Mouse (Mus musculus) midbrain, embryonic 10.5 days (tissue): ENCODE measurements around the gene Calca. TPM values are rescaled to one million over a fixed set of nuclear protein-coding genes. Genes with fewer than 3 reads are reported as not detected.
"Not testable (repeated sequence)": the region's sequence is repeated elsewhere in the genome, so short reads cannot be mapped to it uniquely, and the experiment has no call there.

Experiments used
- DNase-seq: peaks from one replicate; pipeline ENCODE4 v3.0.0-alpha.2; 2017; ENCODE audit warnings: low spot score
- H3K27ac ChIP-seq: fragments of 300-500 bp; sonication (generic); replicated peaks from 2 replicates; pipeline ENCODE4 v1.5.1; 2016; ENCODE audit warnings: mild to moderate bottlenecking
- H3K27me3 ChIP-seq: fragments of 300-500 bp; sonication (generic); 2 replicates; pipeline ENCODE4 v1.6.1; 2016; ENCODE audit warnings: low read depth, mild to moderate bottlenecking; ENCODE audit not compliant: poor library complexity, severe bottlenecking
- H3K36me3 ChIP-seq: fragments of 300-500 bp; sonication (generic); 2 replicates; pipeline ENCODE4 v1.6.1; 2016; ENCODE audit warnings: mild to moderate bottlenecking, moderate library complexity
- H3K4me1 ChIP-seq: fragments of 300-500 bp; sonication (generic); 2 replicates; pipeline ENCODE4 v1.6.1; 2016
- H3K4me3 ChIP-seq: fragments of 300-500 bp; sonication (generic); 2 replicates; pipeline ENCODE4 v1.5.1; 2016; ENCODE audit warnings: mild to moderate bottlenecking, moderate library complexity
- H3K9me3 ChIP-seq: fragments of 300-500 bp; sonication (generic); replicated peaks from 2 replicates; pipeline ENCODE4 v1.6.1; 2016; ENCODE audit warnings: mild to moderate bottlenecking
- WGBS: fragments of 180-500 bp; shearing (Covaris S2); methylation state at CpG from one replicate; pipeline ENCODE4 v1.1.7; 2016; 5-methylcytosine and 5-hydroxymethylcytosine counted together
- polyA plus RNA-seq: library from polyadenylated mRNA; unstranded; fragments of >200 nt; fragmentation: Nextera tagmentation; extraction: Ambion mirVana; gene quantifications from 2 replicates; pipeline ENCODE4 v1.2.1, GENCODE M21; 2016

Gene Calca
- 10.1 and 14.7 TPM in 2 replicates for polyA plus RNA-seq

DNA sequence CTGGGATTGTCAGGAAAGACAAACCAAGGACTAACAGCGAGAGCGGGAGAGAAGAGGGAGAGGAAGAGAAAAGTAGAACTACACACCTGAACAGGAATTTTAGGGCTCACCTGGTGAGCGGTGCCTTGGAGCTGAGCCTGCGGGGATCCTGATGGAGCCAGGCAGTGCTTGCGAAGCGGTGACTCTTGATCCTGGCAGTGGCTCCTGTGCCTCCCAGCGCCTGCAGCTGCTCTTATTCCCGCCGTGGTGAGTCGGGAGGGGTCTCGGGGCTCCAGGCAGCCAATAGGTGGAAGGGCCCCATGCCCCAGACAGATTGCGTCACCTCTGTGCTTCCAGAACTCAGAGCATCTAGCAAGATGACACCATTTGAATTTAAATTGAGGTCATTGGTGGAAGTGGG, at the start of gene Calca:
Gene Calca (minus strand): TSS at position 256 of the 400 bp plus-strand sequence.
- peak within 1 kb of the TSS; percentile 38 for H3K27ac ChIP-seq
- H3K36me3 ChIP-seq = no peaks in the 10 kb centered on the region
- peak within 1 kb of the TSS; percentile 63 for H3K4me3 ChIP-seq
- H3K9me3 ChIP-seq = no peaks in the 10 kb centered on the region
- peak; percentile 64 for DNase-seq
- H3K27me3 ChIP-seq = peaks cover 29% of the 10 kb centered on the region
- H3K4me1 ChIP-seq = peaks cover 23% of the 10 kb centered on the region
- WGBS = 0% methylated on average over 12 of the region's 12 CpGs

DNA sequence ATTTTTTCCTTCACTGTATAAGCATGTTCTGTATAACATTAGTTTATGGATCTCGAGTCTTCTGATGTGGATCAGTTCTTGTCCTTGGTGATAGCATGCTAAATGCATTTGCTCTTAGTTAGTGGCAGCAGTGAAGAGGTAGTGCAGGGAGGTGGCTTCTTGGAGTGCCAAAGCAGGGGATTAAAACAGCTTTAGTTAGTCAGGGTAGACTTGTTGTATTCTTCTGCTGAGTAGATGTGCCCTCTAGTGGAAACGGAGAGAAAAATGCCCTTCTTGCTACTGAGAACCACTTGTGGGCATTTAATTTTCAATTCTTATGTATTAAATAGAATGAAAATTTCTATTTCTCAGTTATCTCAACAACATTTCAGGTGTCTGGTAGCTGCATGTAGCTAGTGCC, 36.5 kb upstream of the Calca start:
- 24% methylated on average over 2 of the region's 2 CpGs for WGBS
- Histone ChIP-seq H3K27me3 (no peaks in the 10 kb centered on the region), H3K36me3 (no peaks in the 10 kb centered on the region), H3K27ac (no peak overlapping the region), H3K4me1 (0 out of 2 replicates have a peak, but pooled peaks cover 6% of the 10 kb centered on the region), H3K4me3 (no peak overlapping the region), H3K9me3 (no peaks in the 10 kb centered on the region)
- no peak for DNase-seq

DNA sequence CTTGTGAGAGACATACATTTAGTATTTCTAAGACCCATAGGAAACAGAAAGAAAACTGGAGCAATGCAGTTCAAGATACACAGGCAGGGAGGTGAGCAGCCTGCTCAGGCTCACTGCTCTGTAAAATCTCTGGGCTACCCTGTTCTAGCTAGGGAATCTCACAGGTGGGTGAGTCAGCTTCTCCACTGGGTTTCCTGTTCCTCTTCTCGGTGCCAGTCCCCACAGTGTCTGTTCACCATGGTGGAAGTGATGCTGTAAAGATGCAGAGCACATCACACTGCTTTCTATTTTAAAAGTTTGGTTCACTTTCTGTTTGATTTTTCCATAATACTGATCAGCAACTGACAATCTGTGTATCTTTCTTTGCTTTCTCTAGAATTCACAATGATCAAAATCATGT, 35.2 kb upstream of the Calca start:
- Histone ChIP-seq H3K27me3 (no peaks in the 10 kb centered on the region), H3K36me3 (no peaks in the 10 kb centered on the region), H3K27ac (no peak overlapping the region), H3K4me3 (no peak overlapping the region), H3K4me1 (0 out of 2 replicates have a peak, but pooled peaks cover 6% of the 10 kb centered on the region), H3K9me3 (no peaks in the 10 kb centered on the region)
- 78% methylated on average over 1 of the region's 1 CpGs for WGBS
- no peak for DNase-seq

DNA sequence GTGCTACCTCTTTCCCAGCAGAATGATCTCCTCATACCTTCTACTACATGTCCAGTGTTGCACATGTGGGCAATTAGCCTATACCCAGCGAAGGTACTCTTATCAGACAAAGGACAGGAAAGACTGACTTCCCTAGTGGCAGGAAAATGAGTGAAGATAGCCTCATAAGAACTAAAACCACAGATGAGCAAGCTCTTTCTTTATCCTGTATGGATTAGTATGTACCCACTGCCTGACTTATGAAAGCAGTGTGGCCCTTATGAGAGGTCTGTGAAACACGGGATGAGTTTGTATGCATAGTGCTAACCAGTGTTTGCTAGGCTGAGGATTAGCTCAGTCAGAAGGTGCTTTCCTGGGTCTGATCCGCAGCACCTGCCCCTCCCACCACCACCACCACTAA, 13.6 kb upstream of the Calca start:
- Histone ChIP-seq H3K27me3 (no peaks in the 10 kb centered on the region), H3K27ac (no peak overlapping the region), H3K36me3 (no peaks in the 10 kb centered on the region), H3K9me3 (no peaks in the 10 kb centered on the region), H3K4me1 (peaks cover 17% of the 10 kb centered on the region), H3K4me3 (no peak overlapping the region)
- WGBS = 35% methylated on average over 3 of the region's 3 CpGs
- DNase-seq = no peak

DNA sequence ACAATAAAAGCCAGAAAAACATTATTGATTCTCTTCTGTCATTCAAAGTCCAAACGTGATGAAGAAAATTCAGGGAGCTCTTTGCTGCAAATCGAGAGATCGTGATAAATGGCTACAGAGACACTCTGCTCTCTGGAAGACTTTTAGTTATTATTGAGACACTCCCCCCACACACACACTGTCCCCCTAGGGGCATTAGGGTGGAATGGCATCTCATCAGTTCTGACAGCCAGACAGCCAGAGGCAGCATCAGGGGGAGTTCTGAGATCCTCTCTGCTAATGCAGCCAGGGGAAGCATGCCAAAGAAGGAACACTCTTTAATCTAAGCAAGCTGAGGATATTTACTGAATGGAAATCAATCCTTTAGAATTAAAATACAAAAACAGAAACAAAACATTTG, 12.6 kb upstream of the Calca start:
- no peaks in the 10 kb centered on the region for H3K9me3 ChIP-seq
- peaks cover 17% of the 10 kb centered on the region for H3K4me1 ChIP-seq
- 73% methylated on average over 3 of the region's 3 CpGs for WGBS
- no peaks in the 10 kb centered on the region for H3K36me3 ChIP-seq
- no peak overlapping the region for H3K27ac ChIP-seq
- H3K27me3 ChIP-seq = no peaks in the 10 kb centered on the region
- DNase-seq = no peak
- no peak overlapping the region for H3K4me3 ChIP-seq

DNA sequence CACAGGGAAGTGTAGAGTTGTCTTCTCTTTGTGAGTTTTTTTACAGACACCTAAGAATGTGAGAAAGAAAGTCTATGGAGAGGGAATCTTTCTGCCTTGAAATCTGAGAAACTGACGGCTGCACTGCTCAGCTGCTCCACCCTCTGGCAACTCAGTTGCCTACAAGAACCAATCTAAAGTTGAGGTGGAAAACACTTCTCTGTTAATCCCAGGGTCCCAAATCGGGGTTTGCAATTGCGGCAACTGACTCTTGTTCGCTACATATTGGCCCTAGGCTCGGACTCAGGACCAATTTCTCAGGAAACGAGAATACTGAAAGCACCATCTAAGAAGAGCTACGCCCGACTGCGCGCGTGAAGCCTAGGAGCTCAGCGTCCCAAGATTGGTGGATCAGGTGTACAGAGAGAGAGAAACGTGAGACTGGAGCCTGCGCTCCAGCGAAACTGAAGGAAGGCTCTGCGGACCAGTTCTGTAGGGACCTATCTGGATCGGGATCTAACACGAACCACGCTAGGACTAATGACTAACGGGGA, 522 bp downstream of the Calca start:
- no peaks in the 10 kb centered on the region for H3K9me3 ChIP-seq
- peak; percentile 44 for DNase-seq
- under 1% methylated on average over 20 of the region's 20 CpGs for WGBS
- no peaks in the 10 kb centered on the region for H3K36me3 ChIP-seq
- peaks cover 29% of the 10 kb centered on the region for H3K27me3 ChIP-seq
- H3K4me1 ChIP-seq = peaks cover 23% of the 10 kb centered on the region
- peak overlapping the region; percentile 38 for H3K27ac ChIP-seq
- peak overlapping the region; percentile 63 for H3K4me3 ChIP-seq

DNA sequence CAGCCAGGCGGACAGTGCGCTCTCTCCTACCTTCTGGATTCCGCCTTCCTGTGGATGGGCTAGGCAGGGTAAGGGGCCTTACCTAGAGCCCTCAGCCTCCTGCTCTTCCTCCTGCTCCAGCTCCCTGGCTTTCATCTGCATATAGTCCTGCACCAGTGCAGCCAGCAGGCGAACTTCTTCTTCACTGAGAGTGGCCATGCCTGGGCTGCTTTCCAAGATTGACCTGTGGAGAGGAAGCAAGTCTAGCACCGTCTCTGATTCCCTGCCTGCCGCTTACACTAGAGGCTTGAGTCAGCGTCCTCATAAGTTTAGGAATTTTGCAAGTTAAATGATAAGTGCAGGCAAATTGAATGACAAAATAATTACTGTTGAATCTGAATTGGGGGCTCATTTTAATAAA, 1.8 kb downstream of the Calca start:
- DNase-seq = no peak
- H3K4me1 ChIP-seq = peaks cover 23% of the 10 kb centered on the region
- 81% methylated on average over 7 of the region's 7 CpGs for WGBS

DNA sequence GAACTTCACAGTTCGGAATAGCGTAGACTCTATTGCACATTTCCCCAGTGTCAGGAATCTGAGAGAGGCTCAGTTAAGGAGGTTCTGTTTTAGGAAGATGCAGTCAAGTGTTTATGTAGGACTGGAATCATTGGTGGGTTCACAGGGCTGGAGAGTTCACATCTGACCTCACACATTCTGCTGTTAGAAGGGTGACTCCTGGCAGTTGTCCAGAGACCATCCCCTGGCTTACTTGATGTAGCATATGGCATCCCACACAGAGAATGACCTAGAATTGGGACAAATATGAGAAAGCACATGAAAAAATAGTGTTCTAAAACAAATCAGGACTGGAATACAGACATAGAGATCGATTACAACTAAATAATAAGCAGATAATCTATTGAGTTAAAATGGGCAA, 10.2 kb downstream of the Calca start:
- 95% methylated on average over 3 of the region's 3 CpGs for WGBS
- no peaks in the 10 kb centered on the region for H3K36me3 ChIP-seq
- no peak overlapping the region for H3K4me3 ChIP-seq
- H3K27ac ChIP-seq = no peak overlapping the region
- no peaks in the 10 kb centered on the region for H3K27me3 ChIP-seq
- no peaks in the 10 kb centered on the region for H3K9me3 ChIP-seq
- no peaks in the 10 kb centered on the region for H3K4me1 ChIP-seq
- DNase-seq = no peak

More for the DNA sequence above, 1.8 kb downstream of the Calca start:
- Histone ChIP-seq H3K27ac (no peak overlapping the region), H3K27me3 (peaks cover 29% of the 10 kb centered on the region), H3K9me3 (no peaks in the 10 kb centered on the region), H3K36me3 (no peaks in the 10 kb centered on the region), H3K4me3 (no peak overlapping the region)

DNA sequence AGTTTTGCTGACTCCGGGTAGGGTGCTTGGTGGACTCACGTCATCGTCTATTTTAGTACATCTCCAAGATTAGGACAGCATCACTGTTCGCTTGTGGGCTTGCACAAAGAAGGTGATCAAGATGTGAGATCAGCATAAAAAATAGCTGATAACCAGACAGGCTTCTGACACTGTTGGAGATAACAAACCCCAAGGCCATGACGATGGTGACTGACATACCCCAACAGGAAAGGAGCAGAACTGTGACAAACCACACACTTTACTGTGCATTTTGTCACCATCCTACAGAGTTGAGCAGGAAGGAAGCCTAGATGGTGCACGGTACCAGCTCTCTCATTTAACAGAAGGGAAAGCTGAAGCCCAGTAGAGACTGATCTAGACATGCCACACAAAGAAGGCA, 19.4 kb downstream of the Calca start:
- WGBS = 91% methylated on average over 6 of the region's 6 CpGs
- DNase-seq = no peak
- H3K36me3 ChIP-seq = no peaks in the 10 kb centered on the region
- H3K9me3 ChIP-seq = no peaks in the 10 kb centered on the region
- no peak overlapping the region for H3K27ac ChIP-seq
- no peak overlapping the region for H3K4me3 ChIP-seq
- H3K4me1 ChIP-seq = no peaks in the 10 kb centered on the region
- H3K27me3 ChIP-seq = no peaks in the 10 kb centered on the region

DNA sequence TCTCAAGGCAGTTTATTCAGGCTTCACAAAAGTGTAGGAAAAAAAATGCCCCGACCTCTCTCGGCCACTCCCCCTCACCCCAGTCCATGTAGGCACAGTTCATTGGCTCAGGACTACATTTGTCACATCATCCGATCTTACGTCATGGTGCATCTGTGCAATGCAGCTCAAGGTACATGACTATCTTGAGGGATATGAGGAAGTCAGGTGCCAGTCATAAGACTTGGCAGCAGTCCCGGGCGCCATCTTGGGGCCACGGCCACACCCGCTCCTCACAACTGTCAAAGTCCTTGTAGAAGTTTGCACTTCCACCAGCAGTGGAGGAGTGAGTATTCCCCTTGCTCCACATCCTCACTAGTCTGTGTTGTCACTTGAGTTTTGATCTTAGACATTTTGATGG, 41.8 kb downstream of the Calca start:
- H3K27ac ChIP-seq, H3K27me3 ChIP-seq, H3K9me3 ChIP-seq, H3K4me3 ChIP-seq, H3K36me3 ChIP-seq, DNase-seq, H3K4me1 ChIP-seq: not testable (repeated sequence)
- 92% methylated on average over 8 of the region's 8 CpGs for WGBS

DNA sequence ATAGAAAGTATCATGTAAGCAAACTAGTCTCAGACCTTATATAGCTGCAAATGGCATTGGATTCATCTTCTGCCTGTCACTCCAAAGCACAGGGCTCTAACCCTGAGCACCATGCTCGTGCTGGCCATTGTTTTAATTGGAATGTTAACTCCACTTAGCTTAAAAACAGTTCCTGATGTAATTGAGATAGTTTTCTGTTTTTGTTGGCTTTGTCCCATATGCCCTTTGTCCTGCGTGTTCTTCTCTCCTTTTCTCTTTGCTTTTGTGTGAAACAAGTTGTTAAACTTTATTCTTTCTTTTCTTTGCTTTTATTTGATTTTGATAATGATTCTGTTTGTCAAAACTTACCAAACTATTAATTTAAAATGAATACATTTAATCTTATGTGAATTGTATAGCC, 53.7 kb downstream of the Calca start:
- 51% methylated on average over 2 of the region's 2 CpGs for WGBS
- Histone ChIP-seq H3K9me3 (no peaks in the 10 kb centered on the region), H3K27ac (no peak overlapping the region), H3K4me1 (no peaks in the 10 kb centered on the region), H3K36me3 (no peaks in the 10 kb centered on the region), H3K27me3 (no peaks in the 10 kb centered on the region), H3K4me3 (no peak overlapping the region)
- DNase-seq = no peak
